Mouse (Mus musculus) left cerebral cortex, postnatal 36 days (tissue): Measurements from ENCODE around the gene Rrp1b. TPM values are rescaled to one million over a fixed set of nuclear protein-coding genes. Genes with fewer than 3 reads are reported as not detected.
"Not testable (repeated sequence)": the region's sequence is repeated elsewhere in the genome, so short reads cannot be mapped to it uniquely, and the experiment has no call there.

Source experiments
- DNase-seq, 2 experiments: peaks; one replicate each; pipeline ENCODE4 v3.0.0; 2021 to 2022; ENCODE audit warnings: low spot score in 2 of 2, mixed read lengths in 1 of 2
- intact Hi-C: fragments of 180-260 bp; cut with DNase I; formaldehyde crosslinking; loops from one replicate; pipeline ENCODE4 v1.15.1; 2025
- total RNA-seq, 2 experiments: library from RNA; stranded (reverse); gene quantifications; 2 replicates each; pipeline ENCODE4 v1.2.3; 2021

Rrp1b gene
- total RNA-seq, 2 experiments from 2014 or later = 13.2 to 21.7 TPM

GRCm38 (mm10) chr17:32068810-32069209, 32.9 kb downstream of the Rrp1b start:
- intact Hi-C loops = no loop called here
- DNase-seq = no peak

- intact Hi-C loops = loop anchor here (1.0 kb wide), 1 partner anchor 45 kb away; no protein-coding TSS in a partner anchor
- DNase-seq = peak; percentile 72 to 73
Measured at GRCm38 (mm10) chr17:32073359-32073758, 37.5 kb downstream of the Rrp1b start.

GRCm38 (mm10) chr17:32074658-32075057, 38.8 kb downstream of the Rrp1b start:
- intact Hi-C loops = loop anchor here (5.0 kb wide), 1 partner anchor 133 kb away; no protein-coding TSS in a partner anchor
- no peak for DNase-seq

GRCm38 (mm10) chr17:32075164-32075563, 39.3 kb downstream of the Rrp1b start:
- DNase-seq = peak in 1 of 2 experiments; percentile 40
- intact Hi-C loops = loop anchor here (5.0 kb wide), 1 partner anchor 132 kb away; no protein-coding TSS in a partner anchor

- intact Hi-C loops = no loop called here
- DNase-seq = no peak
Measured at GRCm38 (mm10) chr17:32083351-32083750, 47.5 kb downstream of the Rrp1b start.

DNA sequence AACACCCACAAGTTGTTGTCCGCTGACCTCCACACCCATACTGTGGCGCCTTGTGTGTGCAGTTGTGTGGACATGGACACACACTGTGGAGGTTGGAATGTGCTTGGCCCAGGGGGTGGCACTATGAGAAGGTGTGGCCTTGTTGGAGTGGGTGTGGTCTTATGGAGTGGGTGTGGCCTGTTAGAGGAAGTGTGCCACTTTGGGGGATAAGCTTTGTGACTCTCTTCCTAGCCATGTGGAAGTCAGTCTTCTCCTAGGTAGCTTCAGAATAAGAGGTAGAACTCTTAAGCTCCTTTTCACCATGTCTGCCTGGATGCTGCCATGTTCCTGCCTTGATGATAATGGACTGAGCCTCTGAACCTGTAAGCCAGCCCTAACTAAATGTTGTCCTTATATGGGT, 51.2 kb downstream of the Rrp1b start:
- intact Hi-C loops = no loop called here
- no peak for DNase-seq

GRCm38 (mm10) chr17:32091032-32091363, 55.1 kb downstream of the Rrp1b start:
- intact Hi-C loops = no loop called here
- no peak for DNase-seq

DNA sequence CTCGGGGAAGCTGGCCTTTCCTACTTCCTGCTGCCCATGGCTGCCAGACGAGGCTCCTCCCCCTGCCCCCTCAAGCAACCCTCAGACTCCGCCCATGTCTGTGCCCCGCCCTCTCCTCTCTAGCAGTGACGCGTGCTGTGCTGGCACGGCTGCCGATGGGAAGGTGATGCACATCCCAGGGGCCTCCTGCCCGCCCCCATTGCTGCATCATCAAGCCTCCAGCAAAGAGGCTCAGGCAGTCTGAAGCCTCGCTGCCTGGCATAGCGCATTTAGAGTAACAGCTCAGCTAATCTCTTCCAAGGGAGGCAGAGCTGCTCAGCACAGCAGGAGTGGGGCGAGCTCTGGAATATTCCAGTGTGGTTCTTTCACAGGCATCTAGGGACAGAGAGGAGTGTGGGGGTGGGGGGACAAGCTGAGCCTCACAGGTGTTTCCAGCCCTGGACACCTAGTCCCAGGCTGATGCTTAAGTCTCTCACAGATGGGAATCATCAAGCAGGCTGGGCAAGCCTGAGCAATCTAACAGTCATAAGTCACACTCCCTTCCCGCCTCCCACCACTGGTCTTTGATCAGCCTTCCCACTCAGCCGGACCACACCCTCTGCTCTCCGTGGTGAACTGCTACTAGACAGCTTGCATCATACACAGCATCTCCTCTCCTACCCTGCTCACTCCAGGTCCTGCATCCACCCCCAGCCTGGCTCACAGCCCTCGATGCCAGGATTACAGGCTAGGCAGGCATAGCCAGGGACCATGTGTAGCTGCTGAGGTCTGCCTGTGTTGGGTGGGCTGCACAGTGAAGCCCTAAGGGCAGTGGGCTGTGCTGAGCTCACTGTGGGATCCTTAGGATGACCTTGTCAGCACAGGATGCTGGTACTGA, 55.7 kb downstream of the Rrp1b start:
- intact Hi-C loops = not testable (repeated sequence)
- DNase-seq = peak; percentile 72 to 78

GRCm38 (mm10) chr17:32092241-32092619, 56.3 kb downstream of the Rrp1b start:
- no peak for DNase-seq
- intact Hi-C loops = no loop called here

- DNase-seq = no peak
- intact Hi-C loops = no loop called here
Measured at GRCm38 (mm10) chr17:32092895-32093294, 57.0 kb downstream of the Rrp1b start.

DNA sequence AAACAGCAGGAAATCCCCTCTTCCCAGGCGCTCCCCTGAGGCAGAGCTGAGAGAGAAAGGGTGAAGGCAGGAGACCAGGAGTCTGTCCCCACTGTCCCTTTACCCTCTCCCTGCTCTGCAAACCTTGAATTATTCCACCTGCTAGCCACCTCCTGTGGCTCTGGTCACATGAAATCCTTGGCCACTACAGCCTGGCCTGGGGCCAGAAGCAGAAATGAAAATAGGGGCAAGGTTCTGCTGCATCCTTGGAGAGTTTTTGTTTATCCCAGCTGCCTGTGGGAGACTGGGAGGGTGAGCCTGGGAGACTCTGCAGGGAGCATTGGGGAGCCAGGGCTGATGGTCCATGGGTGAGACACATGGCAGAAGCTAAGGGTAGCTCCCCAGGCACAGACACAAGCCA, 61.8 kb downstream of the Rrp1b start:
- no peak for DNase-seq
- intact Hi-C loops = no loop called here

DNA sequence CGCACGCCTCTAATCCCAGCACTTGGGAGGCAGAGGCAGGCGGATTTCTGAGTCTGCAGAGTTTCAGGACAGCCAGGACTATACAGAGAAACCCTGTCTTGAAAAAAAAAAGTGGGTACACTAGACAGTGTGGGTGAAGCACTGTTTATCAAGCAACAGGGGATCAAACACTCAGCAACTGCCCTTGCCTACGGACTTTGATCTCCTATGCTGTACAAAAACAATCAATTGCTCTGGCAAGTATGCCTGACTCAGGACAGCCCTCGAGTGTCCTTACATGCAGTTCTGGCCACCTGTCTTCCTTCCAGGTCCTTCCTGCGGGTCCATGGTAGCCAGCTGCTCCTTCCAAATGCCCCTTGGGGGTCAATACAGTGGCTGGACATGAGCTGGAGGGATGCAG, 63.0 kb downstream of the Rrp1b start:
- DNase-seq, intact Hi-C loops: not testable (repeated sequence)

GRCm38 (mm10) chr17:32099574-32099942, 63.7 kb downstream of the Rrp1b start:
- no peak for DNase-seq
- intact Hi-C loops = no loop called here

DNA sequence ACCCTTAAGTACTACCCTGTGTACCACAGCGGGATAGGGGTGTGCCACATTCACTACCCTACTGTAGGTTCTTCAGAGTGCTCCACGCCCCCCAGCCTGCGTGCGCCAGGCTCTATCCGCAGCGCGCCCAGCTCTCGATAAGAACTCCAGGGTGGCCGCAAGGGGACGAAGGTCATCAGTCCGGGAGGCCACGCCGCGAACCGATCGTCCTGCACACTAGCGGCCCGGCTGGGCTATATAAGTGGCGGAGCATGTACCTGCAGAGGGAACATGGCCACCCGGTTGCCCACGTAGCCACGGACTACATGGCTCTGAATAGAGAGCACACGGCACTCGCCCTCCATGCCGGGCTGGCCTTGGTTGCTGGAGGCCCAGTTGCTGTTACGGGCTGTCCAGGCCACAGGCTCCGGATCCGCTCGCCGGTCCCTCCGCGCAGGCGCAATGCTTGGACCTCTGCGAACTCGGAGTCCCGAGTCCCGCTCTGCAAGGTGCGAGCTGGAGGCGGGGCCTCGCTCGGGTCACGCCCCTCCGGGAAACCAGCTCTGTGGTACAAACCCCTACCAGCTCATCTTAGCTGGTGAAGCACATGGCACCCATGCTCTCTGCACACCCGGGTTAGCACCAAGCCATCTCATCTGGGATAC, 64.2 kb downstream of the Rrp1b start:
- DNase-seq = no peak
- intact Hi-C loops = no loop called here

- no peak for DNase-seq
- intact Hi-C loops = no loop called here
Measured at GRCm38 (mm10) chr17:32103054-32103453, 67.2 kb downstream of the Rrp1b start.

- intact Hi-C loops = no loop called here
- DNase-seq = no peak
Measured at GRCm38 (mm10) chr17:32106358-32106757, 70.5 kb downstream of the Rrp1b start.

DNA sequence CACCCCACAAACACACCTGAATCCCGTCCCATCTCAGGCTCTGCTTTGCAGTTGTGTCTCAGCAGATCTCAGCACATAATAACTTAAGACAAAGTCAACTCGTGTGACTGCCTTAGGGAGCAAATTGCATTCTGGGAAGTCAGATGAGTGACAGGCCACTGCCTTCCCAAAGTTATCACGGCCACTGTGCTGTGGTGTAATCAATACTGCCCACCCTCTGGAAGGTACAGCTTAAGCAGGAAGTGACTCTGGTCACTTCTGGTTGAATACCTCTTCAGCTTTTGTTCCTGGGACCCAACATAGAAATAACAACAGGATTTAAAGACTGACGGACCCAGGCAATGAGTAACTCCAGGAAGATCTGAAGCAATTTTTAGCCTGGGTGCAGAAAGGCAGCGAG, 72.0 kb downstream of the Rrp1b start:
- no peak for DNase-seq
- intact Hi-C loops = no loop called here

- intact Hi-C loops, DNase-seq: not testable (repeated sequence)
Measured at GRCm38 (mm10) chr17:32108320-32109011, 72.6 kb downstream of the Rrp1b start.

GRCm38 (mm10) chr17:32109201-32109940, 73.5 kb downstream of the Rrp1b start:
- no peak for DNase-seq
- intact Hi-C loops = no loop called here

DNA sequence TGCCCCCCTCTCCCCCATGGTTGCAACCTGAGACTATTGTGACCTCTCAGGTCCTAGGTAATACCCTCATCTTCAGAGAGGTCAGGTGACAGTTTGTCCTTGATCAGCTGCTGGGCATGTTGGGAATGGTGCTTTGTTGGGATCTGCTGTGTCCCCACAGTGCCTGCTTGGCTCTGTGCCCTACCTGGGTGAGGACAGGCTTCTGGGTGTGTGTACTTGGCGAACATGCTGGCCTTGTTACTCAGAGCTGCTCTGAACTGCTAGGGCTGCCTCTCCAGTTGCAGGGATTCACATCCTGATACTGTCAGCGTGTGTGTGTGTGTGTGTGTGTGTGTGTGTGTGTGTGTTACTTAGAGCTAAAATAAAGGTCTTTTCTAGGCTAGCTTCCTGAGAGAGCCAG, 74.5 kb downstream of the Rrp1b start:
- no peak for DNase-seq
- intact Hi-C loops = no loop called here
